Mouse (Mus musculus): ENCODE measurements around the gene Vmn2r28. TPM values are rescaled to one million over a fixed set of nuclear protein-coding genes. Genes with fewer than 3 reads are reported as not detected.
"Not testable (repeated sequence)": the region's sequence is repeated elsewhere in the genome, so short reads cannot be mapped to it uniquely, and the experiment has no call there.

Gene Vmn2r28
- total RNA-seq (2021) = not detected

- intact Hi-C loops (cut with DNase I); DNase-seq (ENCODE audit: low spot score in 2 of 2): not testable (repeated sequence)
Measured at GRCm38 (mm10) chr7:5493856-5494255, at the start of gene Vmn2r28. Vmn2r28 (minus strand) TSS chr7:5493956.

DNA sequence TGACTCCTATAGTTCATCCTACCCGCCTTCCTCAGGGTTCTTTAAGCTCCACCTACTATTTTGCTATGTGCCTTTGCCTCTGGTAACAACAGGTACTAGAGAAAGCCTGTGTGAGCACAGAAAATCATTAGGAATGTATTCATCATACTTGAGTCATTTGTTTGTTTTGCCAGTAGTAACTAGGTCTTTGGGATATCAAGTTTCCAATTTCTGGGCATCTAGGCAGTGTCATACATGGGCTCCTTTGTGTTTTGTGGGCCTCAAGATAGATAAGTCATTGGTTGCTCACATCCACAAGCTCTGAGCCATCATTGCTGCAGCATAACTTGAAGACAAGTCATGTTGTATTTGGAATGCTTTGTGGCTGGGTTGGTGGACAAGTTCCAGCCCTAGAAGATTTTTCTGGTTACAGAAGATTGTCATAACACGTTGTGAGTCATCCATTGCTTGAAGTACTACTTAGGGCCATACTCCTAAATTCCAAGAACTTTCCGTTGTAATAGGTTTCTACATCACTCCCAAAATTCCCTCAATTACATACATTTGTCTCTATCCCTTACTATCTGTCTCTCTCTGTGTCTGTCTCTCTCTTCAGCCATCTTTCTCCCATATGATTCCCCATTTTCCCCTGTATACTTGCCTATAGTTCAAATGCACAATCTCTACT, 47.1 kb upstream of the Vmn2r28 start:
- DNase-seq (ENCODE audit: low spot score in 2 of 2); intact Hi-C loops (cut with DNase I): not testable (repeated sequence)

DNA sequence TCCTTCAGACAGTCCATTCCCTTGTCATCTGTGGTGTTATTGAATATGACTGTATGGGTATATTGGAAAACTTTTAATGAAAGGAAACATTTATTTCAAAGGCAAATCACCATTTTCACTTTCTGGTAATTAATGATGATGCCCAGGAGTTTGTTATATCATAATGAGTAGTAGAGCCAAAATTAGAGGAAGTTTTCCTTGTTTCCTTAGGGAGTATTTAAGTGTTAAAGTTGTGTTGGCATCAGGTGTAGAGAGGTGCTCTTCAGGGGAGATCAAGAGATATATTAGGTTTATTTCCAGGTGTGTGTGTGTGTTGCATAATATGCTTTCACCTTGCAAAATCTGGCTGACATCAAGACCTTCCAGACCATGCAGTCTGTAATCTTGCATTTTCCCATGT, 37.1 kb downstream of the Vmn2r28 start, which contains the start of gene Vmn1r59:
TSS of gene Vmn1r59 (minus strand) at position 101 of the 400 bp plus-strand sequence.
- DNase-seq (ENCODE audit: low spot score in 2 of 2) = no peak
- intact Hi-C loops (cut with DNase I) = no loop called here

DNA sequence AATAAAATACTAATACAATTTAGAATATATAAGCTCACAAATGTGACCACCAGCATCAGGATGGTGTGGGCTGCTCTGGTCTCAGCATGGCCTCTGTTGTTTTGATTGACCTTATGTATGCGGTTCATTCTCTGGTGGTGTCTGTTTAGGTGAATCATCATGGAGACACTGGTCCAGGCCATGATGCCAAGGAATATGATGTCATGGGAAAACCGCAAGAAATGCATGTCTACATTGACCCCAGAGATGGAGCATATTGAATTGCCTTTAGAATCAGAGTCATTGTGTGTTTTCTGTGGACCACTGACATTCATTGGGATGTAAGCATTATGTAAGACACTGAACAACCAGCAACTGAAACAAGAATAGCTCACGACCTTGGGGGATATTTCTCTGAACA, 39.7 kb downstream of the Vmn2r28 start:
- intact Hi-C loops (cut with DNase I); DNase-seq (ENCODE audit: low spot score in 2 of 2): not testable (repeated sequence)

- no peak for DNase-seq (ENCODE audit: low spot score in 2 of 2)
- intact Hi-C loops (cut with DNase I) = no loop called here
Measured at GRCm38 (mm10) chr7:5448627-5449026, 45.1 kb downstream of the Vmn2r28 start.

Other genes starting within 250 kb of the Vmn2r28 start
- gene Gm5065, start 143.4 kb downstream of the Vmn2r28 start, total RNA-seq (2021) = not detected
- not detected for gene Nlrp2, start 142.9 kb downstream of the Vmn2r28 start, total RNA-seq (2021)
- gene Vmn1r58, start 80.6 kb downstream of the Vmn2r28 start, total RNA-seq (2021) = not detected
- not detected for gene Vmn1r59, start 37.2 kb downstream of the Vmn2r28 start, total RNA-seq (2021)
- not detected for gene Vmn1r60, start 53.4 kb upstream of the Vmn2r28 start, total RNA-seq (2021)
- gene Vmn1r61, start 119.3 kb upstream of the Vmn2r28 start, total RNA-seq (2021) = not detected
- gene Vmn1r62, start 179.7 kb upstream of the Vmn2r28 start, total RNA-seq (2021) = not detected